Comparison of ENCODE assay signal across 12 mouse cellular contexts in the genomic region with DNA sequence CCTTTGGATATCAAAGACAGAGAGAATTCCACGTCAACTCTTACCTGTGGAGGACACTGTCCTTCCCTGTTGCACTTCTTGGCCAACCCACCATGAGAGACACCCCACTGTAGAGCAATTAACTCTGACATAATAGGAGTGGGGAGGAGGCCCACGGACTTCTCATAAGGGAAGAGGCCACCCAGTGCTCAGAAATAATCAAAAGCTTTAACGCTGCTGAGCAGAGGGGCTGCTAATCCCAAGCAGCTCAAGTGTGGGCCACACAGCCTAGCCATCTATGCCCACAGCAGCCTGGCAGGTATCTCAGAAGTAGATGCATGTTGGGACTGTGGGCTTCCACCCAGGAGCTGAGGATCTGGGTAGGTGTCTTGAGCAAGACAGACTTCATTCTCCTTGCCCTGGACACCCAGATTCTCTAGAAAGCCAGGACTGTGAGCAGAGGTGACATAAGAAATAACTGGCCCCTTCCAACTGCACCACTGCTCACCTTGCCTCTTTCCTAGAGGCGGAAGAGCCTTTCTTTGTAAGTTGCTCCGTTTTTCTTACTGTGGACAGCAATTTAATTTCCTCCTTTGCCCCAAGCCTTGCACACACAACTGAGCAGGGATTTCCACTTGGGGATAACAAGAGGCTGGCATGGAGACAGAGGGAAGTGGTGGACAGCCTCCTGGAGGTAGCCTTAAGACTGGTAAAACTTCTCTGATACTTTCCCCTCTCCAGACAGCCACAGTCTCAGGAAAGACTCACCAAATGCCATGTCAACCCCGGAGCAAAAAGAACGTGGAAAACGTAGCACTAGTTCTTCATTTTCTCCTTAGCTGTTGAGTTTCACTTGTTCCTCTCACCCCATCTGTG. TPM values are rescaled to one million over a fixed set of nuclear protein-coding genes. Genes with fewer than 3 reads are reported as not detected.
A peak's percentile ranks its signal among the peaks of the same experiment; 100 is the strongest.
DNase-seq lines count a peak whose midpoint lies in the region; ATAC-seq lines count a peak whose summit lies in the region.
"Had no signal": no experiment of that assay in that cellular context is flagged by ENCODE, and none has a peak within 500 bp of the region (broad histone marks: within the 10 kb centered on the region; RNA-seq: fewer than 3 reads in every experiment).

No protein-coding gene starts in this region.

- peaks cover 18% of the 10 kb centered on the region for H3K4me1 ChIP-seq in kidney, embryonic 16.5 days (ENCODE audit: insufficient read depth, low read length)
- H3K4me1 ChIP-seq in forebrain, embryonic 14.5 days (ENCODE audit: control insufficient read depth, insufficient read depth, low read length), result peaks cover 21% of the 10 kb centered on the region
- H3K4me1 ChIP-seq in limb, embryonic 11.5 days (ENCODE audit: control insufficient read depth, insufficient read depth, low read length), result no peaks in the 10 kb centered on the region
- peaks cover 41% of the 10 kb centered on the region for H3K4me1 ChIP-seq in neural tube, embryonic 15.5 days

- H3K27me3 ChIP-seq in kidney, embryonic 16.5 days (ENCODE audit: insufficient read depth, low read length), result peaks cover 86% of the 10 kb centered on the region
- no peaks in the 10 kb centered on the region for H3K27me3 ChIP-seq in forebrain, embryonic 14.5 days (replicated peaks; ENCODE audit: control insufficient read depth, insufficient read depth, low read length)
- peaks cover 86% of the 10 kb centered on the region for H3K27me3 ChIP-seq in limb, embryonic 11.5 days (ENCODE audit: control insufficient read depth, insufficient read depth, low read length)
- peaks cover 16% of the 10 kb centered on the region for H3K27me3 ChIP-seq in neural tube, embryonic 15.5 days (replicated peaks)

- H3K9me3 ChIP-seq in kidney, embryonic 16.5 days (ENCODE audit: low read length), result no peaks in the 10 kb centered on the region
- H3K9me3 ChIP-seq in forebrain, embryonic 14.5 days (replicated peaks; ENCODE audit: control insufficient read depth, low read length), result no peaks in the 10 kb centered on the region
- no peaks in the 10 kb centered on the region for H3K9me3 ChIP-seq in limb, embryonic 11.5 days (ENCODE audit: control insufficient read depth, low read length)
- no peaks in the 10 kb centered on the region for H3K9me3 ChIP-seq in neural tube, embryonic 15.5 days (replicated peaks)
- H3K9me3 ChIP-seq: limb, embryonic 13.5 days had no signal

- H3K4me2 ChIP-seq in kidney, embryonic 16.5 days (replicated peaks; ENCODE audit: low read depth, low read length), result peak overlapping the region; percentile 60
- peak overlapping the region; percentile 87 for H3K4me2 ChIP-seq in forebrain, embryonic 14.5 days (ENCODE audit: low read length)
- no peak overlapping the region for H3K4me2 ChIP-seq in limb, embryonic 11.5 days (ENCODE audit: low read depth, severe bottlenecking)
- peak overlapping the region; percentile 78 for H3K4me2 ChIP-seq in neural tube, embryonic 15.5 days
- H3K4me2 ChIP-seq: limb, embryonic 13.5 days had no signal

- no peak for ATAC-seq in kidney, embryonic 16.5 days (ENCODE audit: low FRiP score, low TSS enrichment)
- no peak for ATAC-seq in forebrain, embryonic 14.5 days
- ATAC-seq in limb, embryonic 11.5 days (ENCODE audit: insufficient number of reproducible peaks, low FRiP score, low TSS enrichment, low read depth), result no peak
- ATAC-seq in neural tube, embryonic 15.5 days (ENCODE audit: low FRiP score), result no peak
- ATAC-seq in megakaryocyte progenitor cell, adult 5-6 weeks (replicated peaks; ENCODE audit: poor library complexity), result no peak
- ATAC-seq: intestine, postnatal 0 days had no signal

- peak overlapping the region; percentile 55 for H3K9ac ChIP-seq in kidney, embryonic 16.5 days (replicated peaks; ENCODE audit: low read length)
- peak overlapping the region; percentile 95 for H3K9ac ChIP-seq in forebrain, embryonic 14.5 days (ENCODE audit: low read length)
- H3K9ac ChIP-seq in limb, embryonic 11.5 days (ENCODE audit: low read length), result no peak overlapping the region
- H3K9ac ChIP-seq in neural tube, embryonic 15.5 days (replicated peaks), result no peak overlapping the region
- H3K9ac ChIP-seq: limb, embryonic 13.5 days had no signal

- no peak for DNase-seq in kidney, postnatal 25 days
- peak; percentile 55 for DNase-seq in forebrain, embryonic 14.5 days (ENCODE audit: low spot score)
- peak; percentile 39 for DNase-seq in limb, embryonic 11.5 days (ENCODE audit: low spot score)
- no peak for DNase-seq in liver
- DNase-seq in layer of hippocampus, postnatal 14 days (ENCODE audit: low spot score in 2 of 2), result no peak
- DNase-seq: cerebellum, adult 9-11 months; lung, postnatal 14 days had no signal

- H3K27ac ChIP-seq in kidney, embryonic 16.5 days (ENCODE audit: low read length), result peak overlapping the region; percentile 19
- H3K27ac ChIP-seq in forebrain, embryonic 14.5 days (ENCODE audit: low read depth, low read length), result peak overlapping the region; percentile 79
- no peak overlapping the region for H3K27ac ChIP-seq in limb, embryonic 11.5 days (replicated peaks; ENCODE audit: low read depth, low read length)
- peak overlapping the region; percentile 45; the same call in 1 of the 2 replicates for H3K27ac ChIP-seq in neural tube, embryonic 15.5 days (replicated peaks)
- H3K27ac ChIP-seq: limb, embryonic 13.5 days had no signal

- H3K4me3 ChIP-seq in kidney, embryonic 16.5 days (ENCODE audit: low read length), result peak overlapping the region; percentile 58
- peak overlapping the region; percentile 60 for H3K4me3 ChIP-seq in forebrain, embryonic 14.5 days (ENCODE audit: low read depth, low read length)
- H3K4me3 ChIP-seq in limb, embryonic 11.5 days (ENCODE audit: low read depth, low read length), result no peak overlapping the region
- peak overlapping the region; percentile 14 for H3K4me3 ChIP-seq in neural tube, embryonic 15.5 days (replicated peaks)
- H3K4me3 ChIP-seq: limb, embryonic 13.5 days had no signal

- no peaks in the 10 kb centered on the region for H3K36me3 ChIP-seq in kidney, embryonic 16.5 days (ENCODE audit: insufficient read depth, low read length)
- 0 out of 2 replicates have a peak, but pooled peaks cover 3% of the 10 kb centered on the region for H3K36me3 ChIP-seq in forebrain, embryonic 14.5 days (ENCODE audit: control insufficient read depth, insufficient read depth, low read length)
- no peaks in the 10 kb centered on the region for H3K36me3 ChIP-seq in limb, embryonic 11.5 days (ENCODE audit: control insufficient read depth, insufficient read depth, low read length)
- H3K36me3 ChIP-seq in neural tube, embryonic 15.5 days, result no peaks in the 10 kb centered on the region
- H3K36me3 ChIP-seq: limb, embryonic 13.5 days had no signal

- WGBS in kidney, embryonic 16.5 days, result 4% methylated on average over 8 of the region's 8 CpGs
- WGBS in forebrain, embryonic 14.5 days, result 4% methylated on average over 8 of the region's 8 CpGs
- 5% methylated on average over 8 of the region's 8 CpGs for WGBS in limb, embryonic 11.5 days
- WGBS in neural tube, embryonic 15.5 days, result 21% methylated on average over 8 of the region's 8 CpGs

RNA-seq across cellular contexts. Expression of a gene that starts 16.1 kb away (rescaled TPM):
- polyA plus RNA-seq in kidney, embryonic 16.5 days (2015; fragmentation: Nextera tagmentation; extraction: Ambion mirVana), result 7.6 and 8.4 TPM in 2 replicates
- 28.9 and 35.3 TPM in 2 replicates for polyA plus RNA-seq in forebrain, embryonic 14.5 days (2014; fragmentation: Nextera tagmentation; extraction: Ambion mirVana)
- 0.04 and 0.19 TPM in 2 replicates for polyA plus RNA-seq in limb, embryonic 11.5 days (2014; fragmentation: Nextera tagmentation; extraction: Ambion mirVana)
- 6.9 and 9.5 TPM in 2 replicates for polyA plus RNA-seq in neural tube, embryonic 15.5 days (2015; fragmentation: Nextera tagmentation; extraction: Ambion mirVana)
- not detected in 2 replicates for total RNA-seq in megakaryocyte progenitor cell, adult 5-6 weeks (2015)
- total RNA-seq in megakaryocyte progenitor cell, adult 5-6 weeks (2017), result not detected in 2 replicates
- 10 to 100 TPM; 53.2 to 54.3 TPM for total RNA-seq in layer of hippocampus, postnatal 14 days (2021)

Comparison
In these comparisons a context has a peak if more than half of its experiments do, and no peak if none do; other contexts are left out.
1. H3K9ac ChIP-seq: peak in kidney, embryonic 16.5 days (single experiment) and forebrain, embryonic 14.5 days (single experiment); none in limb, embryonic 11.5 days (single experiment) and neural tube, embryonic 15.5 days (single experiment).
2. DNase-seq: peak in forebrain, embryonic 14.5 days (single experiment) and limb, embryonic 11.5 days (single experiment); none in kidney, postnatal 25 days (0 of 2), liver (single experiment) and layer of hippocampus, postnatal 14 days (0 of 2).